Mouse (Mus musculus): ENCODE measurements around the gene Cfap97.

Gene Cfap97

GRCm38 (mm10) chr8:46197673-46198072 is 46.1 kb downstream of the Cfap97 start:
- peaks cover 2% of the 10 kb centered on the region for H3K36me3 ChIP-seq (ENCODE audit: control insufficient read depth, insufficient read depth, low read length, poor library complexity, severe bottlenecking)
- no peak for DNase-seq (ENCODE audit: low read depth, low spot score)

GRCm38 (mm10) chr8:46202350-46202749 is 50.8 kb downstream of the Cfap97 start:
- DNase-seq (ENCODE audit: low read depth, low spot score), result peak; percentile 20
- H3K27me3 ChIP-seq (ENCODE audit: control insufficient read depth, insufficient read depth, low read length, poor library complexity, severe bottlenecking), result no peaks in the 10 kb centered on the region
- H3K36me3 ChIP-seq (ENCODE audit: control insufficient read depth, insufficient read depth, low read length, poor library complexity, severe bottlenecking), result peaks cover 6% of the 10 kb centered on the region

More at GRCm38 (mm10) chr8:46197673-46198072, 46.1 kb downstream of the Cfap97 start:
- no peaks in the 10 kb centered on the region for H3K27me3 ChIP-seq (ENCODE audit: control insufficient read depth, insufficient read depth, low read length, poor library complexity, severe bottlenecking)

- DNase-seq (ENCODE audit: low read depth, low spot score), result no peak
- Histone ChIP-seq H3K27me3 (ENCODE audit: control insufficient read depth, insufficient read depth, low read length, poor library complexity, severe bottlenecking) (no peaks in the 10 kb centered on the region), H3K36me3 (ENCODE audit: control insufficient read depth, insufficient read depth, low read length, poor library complexity, severe bottlenecking) (peaks cover 8% of the 10 kb centered on the region)
Measured at GRCm38 (mm10) chr8:46204301-46204700, 52.7 kb downstream of the Cfap97 start.

- H3K27me3 ChIP-seq (ENCODE audit: control insufficient read depth, insufficient read depth, low read length, poor library complexity, severe bottlenecking), result no peaks in the 10 kb centered on the region
- no peak for DNase-seq (ENCODE audit: low read depth, low spot score)
- peaks cover 8% of the 10 kb centered on the region for H3K36me3 ChIP-seq (ENCODE audit: control insufficient read depth, insufficient read depth, low read length, poor library complexity, severe bottlenecking)
Measured at GRCm38 (mm10) chr8:46204974-46205640, 53.5 kb downstream of the Cfap97 start.

- H3K27me3 ChIP-seq (ENCODE audit: control insufficient read depth, insufficient read depth, low read length, poor library complexity, severe bottlenecking), result no peaks in the 10 kb centered on the region
- peaks cover 8% of the 10 kb centered on the region for H3K36me3 ChIP-seq (ENCODE audit: control insufficient read depth, insufficient read depth, low read length, poor library complexity, severe bottlenecking)
- DNase-seq (ENCODE audit: low read depth, low spot score), result no peak
Measured at GRCm38 (mm10) chr8:46206107-46206506, 54.5 kb downstream of the Cfap97 start.

GRCm38 (mm10) chr8:46208354-46208753 is 56.8 kb downstream of the Cfap97 start:
- Histone ChIP-seq H3K27me3 (ENCODE audit: control insufficient read depth, insufficient read depth, low read length, poor library complexity, severe bottlenecking) (no peaks in the 10 kb centered on the region), H3K36me3 (ENCODE audit: control insufficient read depth, insufficient read depth, low read length, poor library complexity, severe bottlenecking) (peaks cover 8% of the 10 kb centered on the region)
- DNase-seq (ENCODE audit: low read depth, low spot score), result no peak

GRCm38 (mm10) chr8:46209057-46209456 is 57.5 kb downstream of the Cfap97 start:
- no peaks in the 10 kb centered on the region for H3K27me3 ChIP-seq (ENCODE audit: control insufficient read depth, insufficient read depth, low read length, poor library complexity, severe bottlenecking)
- no peak for DNase-seq (ENCODE audit: low read depth, low spot score)

GRCm38 (mm10) chr8:46210404-46211315 is 59.1 kb downstream of the Cfap97 start, which contains the start of gene Slc25a4:
TSS of gene Slc25a4 (minus strand) at chr8:46211284.
- H3K36me3 ChIP-seq (ENCODE audit: control insufficient read depth, insufficient read depth, low read length, poor library complexity, severe bottlenecking), result peaks cover 8% of the 10 kb centered on the region; the same call in 1 of the 2 replicates
- H3K27me3 ChIP-seq (ENCODE audit: control insufficient read depth, insufficient read depth, low read length, poor library complexity, severe bottlenecking), result no peaks in the 10 kb centered on the region
- DNase-seq (ENCODE audit: low read depth, low spot score), result peak; percentile 90

More at GRCm38 (mm10) chr8:46209057-46209456, 57.5 kb downstream of the Cfap97 start:
- peaks cover 8% of the 10 kb centered on the region; the same call in 1 of the 2 replicates for H3K36me3 ChIP-seq (ENCODE audit: control insufficient read depth, insufficient read depth, low read length, poor library complexity, severe bottlenecking)

- Histone ChIP-seq H3K36me3 (ENCODE audit: control insufficient read depth, insufficient read depth, low read length, poor library complexity, severe bottlenecking) (peaks cover 5% of the 10 kb centered on the region; the same call in 1 of the 2 replicates), H3K27me3 (ENCODE audit: control insufficient read depth, insufficient read depth, low read length, poor library complexity, severe bottlenecking) (no peaks in the 10 kb centered on the region)
- DNase-seq (ENCODE audit: low read depth, low spot score), result no peak
Measured at GRCm38 (mm10) chr8:46211611-46212071, 60.1 kb downstream of the Cfap97 start.

- Histone ChIP-seq H3K27me3 (ENCODE audit: control insufficient read depth, insufficient read depth, low read length, poor library complexity, severe bottlenecking) (no peaks in the 10 kb centered on the region), H3K36me3 (ENCODE audit: control insufficient read depth, insufficient read depth, low read length, poor library complexity, severe bottlenecking) (peaks cover 2% of the 10 kb centered on the region; the same call in 1 of the 2 replicates)
- no peak for DNase-seq (ENCODE audit: low read depth, low spot score)
Measured at GRCm38 (mm10) chr8:46212194-46212593, 60.6 kb downstream of the Cfap97 start.

GRCm38 (mm10) chr8:46213971-46214480 is 62.5 kb downstream of the Cfap97 start:
- no peaks in the 10 kb centered on the region for H3K36me3 ChIP-seq (ENCODE audit: control insufficient read depth, insufficient read depth, low read length, poor library complexity, severe bottlenecking)
- H3K27me3 ChIP-seq (ENCODE audit: control insufficient read depth, insufficient read depth, low read length, poor library complexity, severe bottlenecking), result no peaks in the 10 kb centered on the region
- DNase-seq (ENCODE audit: low read depth, low spot score), result no peak

GRCm38 (mm10) chr8:46216838-46217237 is 65.3 kb downstream of the Cfap97 start:
- Histone ChIP-seq H3K36me3 (ENCODE audit: control insufficient read depth, insufficient read depth, low read length, poor library complexity, severe bottlenecking) (no peaks in the 10 kb centered on the region), H3K27me3 (ENCODE audit: control insufficient read depth, insufficient read depth, low read length, poor library complexity, severe bottlenecking) (no peaks in the 10 kb centered on the region)
- DNase-seq (ENCODE audit: low read depth, low spot score), result no peak

GRCm38 (mm10) chr8:46220566-46220965 is 69.0 kb downstream of the Cfap97 start:
- no peak for DNase-seq (ENCODE audit: low read depth, low spot score)
- Histone ChIP-seq H3K36me3 (ENCODE audit: control insufficient read depth, insufficient read depth, low read length, poor library complexity, severe bottlenecking) (no peaks in the 10 kb centered on the region), H3K27me3 (ENCODE audit: control insufficient read depth, insufficient read depth, low read length, poor library complexity, severe bottlenecking) (no peaks in the 10 kb centered on the region)

GRCm38 (mm10) chr8:46225501-46225900 is 73.9 kb downstream of the Cfap97 start:
- no peak for DNase-seq (ENCODE audit: low read depth, low spot score)
- Histone ChIP-seq H3K27me3 (ENCODE audit: control insufficient read depth, insufficient read depth, low read length, poor library complexity, severe bottlenecking) (no peaks in the 10 kb centered on the region), H3K36me3 (ENCODE audit: control insufficient read depth, insufficient read depth, low read length, poor library complexity, severe bottlenecking) (no peaks in the 10 kb centered on the region)

GRCm38 (mm10) chr8:46226622-46227021 is 75.1 kb downstream of the Cfap97 start:
- H3K36me3 ChIP-seq (ENCODE audit: control insufficient read depth, insufficient read depth, low read length, poor library complexity, severe bottlenecking), result no peaks in the 10 kb centered on the region
- H3K27me3 ChIP-seq (ENCODE audit: control insufficient read depth, insufficient read depth, low read length, poor library complexity, severe bottlenecking), result no peaks in the 10 kb centered on the region
- DNase-seq (ENCODE audit: low read depth, low spot score), result no peak
